Mouse (Mus musculus) inflammation-experienced regulatory T-cells, adult 6 months (primary cell): ENCODE measurements around the gene Kctd21. TPM values are rescaled to one million over a fixed set of nuclear protein-coding genes. Genes with fewer than 3 reads are reported as not detected.

Source experiments
- ATAC-seq: one replicate; pipeline ENCODE4 v1.8.0; 2017
- polyA plus RNA-seq, 3 experiments: library from polyadenylated mRNA; unstranded; fragments of 100-300 nt; shearing (Covaris generic); gene quantifications; one replicate each; pipeline ENCODE4 v1.2.1; 2017

Kctd21 gene
- polyA plus RNA-seq, 3 experiments from 2014 or later: 0.97 to 1.6 (median 1.5) TPM

DNA sequence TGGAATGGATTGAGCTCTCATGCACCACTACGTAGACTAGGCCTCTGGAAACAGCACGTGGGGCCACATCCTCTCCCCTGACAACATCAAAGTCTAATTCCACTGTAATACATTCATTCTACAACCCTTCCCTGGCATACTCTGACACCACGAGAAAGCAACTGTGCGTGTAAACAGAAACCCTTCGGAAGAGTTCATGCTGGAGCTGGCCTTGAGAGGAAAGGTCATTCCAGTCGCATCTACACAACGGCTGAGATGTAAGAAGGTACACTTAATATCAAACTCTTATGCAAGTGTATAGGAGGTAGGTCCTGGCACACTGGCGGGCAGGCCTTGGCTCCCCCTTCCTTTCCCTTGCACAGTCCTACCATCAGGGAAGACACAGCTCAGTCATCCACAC is 7.8 kb upstream of the Kctd21 start:
- no peak for ATAC-seq

DNA sequence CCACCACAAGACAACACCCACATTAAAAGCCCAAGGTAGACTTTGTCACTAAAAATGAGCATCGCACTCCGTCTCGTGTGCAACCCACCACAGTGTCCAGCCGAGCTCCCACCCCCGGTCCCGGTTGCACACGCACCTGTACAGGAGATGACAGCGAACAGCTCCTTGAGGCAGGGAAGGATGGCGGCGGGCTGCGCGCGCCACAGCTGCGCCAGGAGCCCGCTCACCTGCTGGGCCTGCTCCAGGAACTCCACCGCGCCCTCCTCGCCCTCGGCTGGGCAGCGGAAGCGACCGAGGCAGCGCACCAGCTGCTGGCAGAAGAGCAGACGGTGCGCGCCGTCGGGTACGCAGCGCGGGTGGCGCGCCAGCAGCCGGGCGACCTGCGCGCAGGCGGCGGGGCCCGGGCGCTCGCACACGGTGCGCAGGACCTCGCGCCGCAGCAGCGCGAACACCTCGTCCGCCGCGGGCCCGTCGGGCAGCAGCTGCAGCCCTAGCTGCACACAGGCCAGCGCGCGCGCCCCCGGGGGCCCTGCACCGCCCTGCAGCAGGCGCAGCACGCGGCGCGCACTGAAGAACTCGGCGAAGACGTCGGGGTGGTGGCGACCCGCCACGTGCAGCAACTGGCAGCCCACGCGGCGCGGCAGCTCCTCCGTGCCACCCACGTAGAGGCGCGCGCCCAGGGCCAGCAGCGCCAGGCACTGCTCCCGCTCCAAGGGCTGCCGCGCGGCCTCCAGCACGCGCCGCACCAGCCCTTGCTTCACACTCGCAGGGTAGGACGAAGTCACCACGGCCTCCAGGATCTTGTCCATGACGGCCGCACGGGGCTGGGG is 6.8 kb upstream of the Kctd21 start:
- no peak for ATAC-seq

DNA sequence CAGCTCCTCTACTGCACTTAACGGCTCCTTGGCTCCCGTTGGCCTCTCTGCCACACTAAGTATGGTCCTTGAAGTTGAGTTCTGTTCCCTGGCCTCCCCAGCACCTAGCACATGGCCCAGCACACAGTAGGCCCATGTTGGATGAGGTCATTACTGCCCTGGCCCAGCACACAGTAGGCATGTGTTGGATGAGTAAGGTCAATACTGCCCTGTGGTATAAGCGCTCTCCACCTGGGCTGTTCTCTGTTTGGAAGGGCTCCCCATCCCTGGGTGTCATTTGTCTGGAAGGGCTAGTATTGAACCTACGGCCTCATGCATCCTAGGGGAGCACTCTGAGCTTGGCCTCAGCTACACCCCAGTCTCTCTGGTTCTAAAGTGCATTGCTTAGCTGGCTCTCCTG is 4.8 kb upstream of the Kctd21 start:
- no peak for ATAC-seq

DNA sequence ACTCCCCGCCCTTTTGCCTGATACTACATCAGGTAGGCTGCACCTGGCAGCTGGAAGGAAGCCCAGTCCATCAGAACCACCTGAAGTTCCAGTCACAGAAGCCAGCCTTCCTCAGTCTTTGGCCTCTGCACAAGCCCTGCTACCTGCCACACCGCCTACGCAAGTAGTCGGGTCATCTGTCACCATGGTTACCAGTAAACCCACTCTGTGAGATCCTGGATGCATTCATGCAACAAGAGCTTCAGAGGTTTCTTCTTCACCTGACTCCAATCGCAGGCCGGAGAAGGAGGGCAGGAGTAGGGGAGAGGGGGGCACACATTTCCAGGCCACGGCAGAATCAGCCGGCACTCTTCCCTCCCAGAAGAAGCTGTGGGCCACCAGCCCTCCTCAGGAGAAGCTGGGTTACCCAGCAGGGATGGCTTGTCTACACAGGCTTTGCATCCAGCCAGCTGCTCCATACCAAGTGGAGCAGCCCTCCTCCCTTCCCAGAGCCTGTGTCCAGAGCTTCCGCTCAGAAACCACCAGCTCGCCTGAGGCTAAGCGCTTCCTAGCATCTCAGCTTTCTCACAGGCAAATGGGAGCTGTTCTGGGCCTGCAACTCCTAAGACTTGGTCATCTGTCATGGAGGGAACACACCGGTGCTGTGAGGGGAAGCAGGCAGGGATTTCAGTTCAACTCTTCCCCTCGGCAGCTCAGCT is 3.1 kb upstream of the Kctd21 start:
- no peak for ATAC-seq

- no peak for ATAC-seq
Measured at GRCm38 (mm10) chr7:97329676-97330075, 2.5 kb upstream of the Kctd21 start.

DNA sequence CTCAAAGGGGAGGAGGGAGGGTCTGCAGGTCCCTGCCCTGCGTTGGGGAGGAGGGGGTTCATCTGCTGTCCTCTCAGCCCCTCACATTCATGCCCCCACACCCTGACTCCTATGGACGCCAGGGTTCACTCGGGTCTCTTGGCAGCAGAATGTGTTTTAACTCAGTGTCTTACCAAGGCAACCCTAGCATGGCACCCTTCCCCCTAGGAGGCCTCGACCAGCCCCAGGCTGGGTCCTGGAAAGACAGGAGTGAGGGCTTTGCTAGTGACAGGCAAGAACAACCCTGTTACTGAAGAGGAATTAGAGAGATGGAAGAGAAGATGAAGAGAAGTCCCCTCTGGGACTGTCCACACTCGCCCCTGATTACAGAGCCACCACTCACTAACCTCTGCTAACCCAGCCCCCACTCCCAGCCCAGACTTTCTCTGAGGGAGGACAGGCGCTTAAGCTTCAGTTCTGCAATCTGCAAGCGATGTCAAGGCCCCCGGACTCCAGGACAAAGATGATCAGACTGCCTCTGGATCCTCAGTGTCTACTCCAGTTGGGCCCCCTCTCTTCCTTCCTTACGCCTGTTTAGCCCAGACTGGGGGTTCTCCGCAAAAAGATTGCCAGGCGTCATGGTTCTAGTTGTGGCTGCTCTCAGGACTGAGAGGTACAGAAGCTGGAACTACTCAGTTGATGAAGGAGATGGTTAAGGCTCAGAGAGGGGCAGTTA is 1.0 kb upstream of the Kctd21 start:
- ATAC-seq: no peak

DNA sequence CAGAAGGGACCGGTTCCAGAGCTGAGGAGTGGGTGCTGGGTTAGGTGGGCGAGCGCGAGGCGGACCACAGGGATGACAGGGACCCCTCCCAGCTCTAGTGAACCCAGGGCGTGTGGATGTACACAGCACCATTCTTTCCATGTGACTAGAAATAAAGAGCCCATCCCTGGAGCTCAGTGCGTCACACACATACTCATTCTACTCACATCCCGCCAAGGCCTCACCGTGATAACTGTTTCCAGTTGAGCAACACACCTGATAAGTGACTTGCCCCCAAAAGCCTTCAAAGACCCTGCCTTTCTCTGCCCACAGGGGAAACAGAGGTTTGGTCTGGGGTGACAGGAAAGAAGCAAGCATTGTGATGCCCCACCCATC is 527 bp downstream of the Kctd21 start:
- peak; percentile 37 for ATAC-seq

GRCm38 (mm10) chr7:97333113-97333898 is 1.2 kb downstream of the Kctd21 start:
- no peak for ATAC-seq

- no peak for ATAC-seq
Measured at GRCm38 (mm10) chr7:97334406-97334805, 2.3 kb downstream of the Kctd21 start.

DNA sequence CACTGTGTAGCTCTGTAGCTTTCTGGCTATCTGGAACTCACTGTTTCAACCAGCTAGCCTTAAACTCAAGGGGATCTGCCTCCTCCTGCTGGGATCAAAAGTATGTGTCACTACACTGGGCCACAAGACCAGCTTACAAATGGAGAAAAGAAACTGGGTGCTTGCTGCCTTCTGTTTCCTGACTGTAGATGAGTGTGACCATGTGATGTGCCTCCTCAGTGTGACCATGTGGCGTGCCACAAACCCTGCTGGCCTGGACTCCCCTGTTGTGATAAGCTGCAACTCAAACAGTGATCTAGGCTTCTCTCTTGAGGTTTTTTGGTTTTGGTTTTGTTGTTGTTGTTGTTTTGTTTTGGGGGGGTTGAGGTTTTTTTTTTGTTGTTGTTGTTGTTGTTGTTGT is 4.6 kb downstream of the Kctd21 start:
- ATAC-seq: no peak

- ATAC-seq: no peak
Measured at GRCm38 (mm10) chr7:97338593-97338992, 6.5 kb downstream of the Kctd21 start.

- ATAC-seq: no peak
Measured at GRCm38 (mm10) chr7:97339623-97340022, 7.5 kb downstream of the Kctd21 start.

- no peak for ATAC-seq
Measured at GRCm38 (mm10) chr7:97340907-97341849, 9.1 kb downstream of the Kctd21 start.

DNA sequence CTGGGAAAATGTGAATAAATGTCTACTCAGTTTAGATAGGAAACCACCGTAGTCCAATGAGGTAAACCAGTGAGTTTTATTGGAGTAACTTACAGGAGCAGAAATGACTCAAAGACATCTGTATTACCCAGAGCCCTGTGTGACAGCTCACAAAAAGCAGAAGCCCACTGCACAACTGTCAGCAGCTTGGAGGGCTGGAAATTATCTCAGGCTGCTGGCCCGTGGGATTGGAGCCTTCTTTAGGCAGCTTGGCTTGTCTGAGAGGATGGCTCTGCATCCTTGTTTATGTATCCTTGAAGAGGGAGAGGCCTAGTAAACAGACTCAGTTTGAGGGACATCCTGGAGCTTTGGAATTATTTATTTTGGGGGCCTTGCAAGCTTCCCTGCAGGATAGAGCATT is 10.8 kb downstream of the Kctd21 start:
- ATAC-seq: no peak

DNA sequence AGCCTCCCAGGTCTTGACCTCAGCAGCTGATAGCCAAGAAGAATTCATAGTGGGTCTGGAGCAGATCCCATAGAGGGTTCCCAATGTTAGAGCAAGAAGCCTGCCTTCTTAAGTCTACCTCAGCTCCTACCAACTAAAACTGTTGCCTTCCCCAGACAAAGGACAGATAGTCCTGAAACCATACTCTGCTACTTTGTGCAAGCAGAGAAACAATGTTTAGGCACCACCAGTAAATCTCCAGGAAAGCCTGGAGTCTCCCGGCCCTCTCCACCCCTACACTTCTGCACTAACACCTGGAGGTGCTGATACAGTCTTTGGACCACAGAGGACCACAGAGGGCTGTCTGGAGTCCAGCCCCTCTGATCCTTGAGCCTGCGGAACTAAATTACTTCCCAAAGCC is 12.5 kb downstream of the Kctd21 start:
- ATAC-seq: no peak

DNA sequence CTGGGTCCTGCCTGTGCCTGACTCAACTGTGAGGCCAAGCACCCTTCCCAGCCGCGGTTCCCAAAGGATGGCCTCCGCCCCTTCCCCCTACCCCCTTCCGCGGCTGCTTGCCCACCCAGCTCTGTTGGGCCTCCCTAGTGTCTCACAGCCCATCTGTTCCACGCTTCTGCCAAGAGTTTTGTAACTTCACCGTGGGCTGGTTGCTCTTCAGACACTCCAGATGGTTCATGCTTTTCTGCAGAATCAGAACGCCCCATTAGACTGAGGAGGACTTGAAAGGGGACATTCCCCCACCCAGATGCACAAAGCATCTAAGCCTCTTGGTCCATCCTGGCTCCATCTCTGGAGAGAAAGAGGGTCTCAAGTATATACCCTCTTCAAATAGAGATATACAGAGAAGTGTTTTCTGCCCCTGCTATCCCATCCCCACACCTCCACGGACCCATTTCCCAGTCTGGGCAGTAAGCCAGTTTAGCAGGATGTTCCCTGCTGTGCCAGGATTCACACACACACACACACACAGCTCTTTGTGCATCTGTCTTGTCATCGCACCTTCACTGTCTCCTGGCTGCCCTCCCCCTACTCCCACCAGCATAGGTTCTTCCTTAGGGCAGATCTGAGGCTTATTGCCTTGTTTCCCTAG is 13.2 kb downstream of the Kctd21 start:
- ATAC-seq: no peak

DNA sequence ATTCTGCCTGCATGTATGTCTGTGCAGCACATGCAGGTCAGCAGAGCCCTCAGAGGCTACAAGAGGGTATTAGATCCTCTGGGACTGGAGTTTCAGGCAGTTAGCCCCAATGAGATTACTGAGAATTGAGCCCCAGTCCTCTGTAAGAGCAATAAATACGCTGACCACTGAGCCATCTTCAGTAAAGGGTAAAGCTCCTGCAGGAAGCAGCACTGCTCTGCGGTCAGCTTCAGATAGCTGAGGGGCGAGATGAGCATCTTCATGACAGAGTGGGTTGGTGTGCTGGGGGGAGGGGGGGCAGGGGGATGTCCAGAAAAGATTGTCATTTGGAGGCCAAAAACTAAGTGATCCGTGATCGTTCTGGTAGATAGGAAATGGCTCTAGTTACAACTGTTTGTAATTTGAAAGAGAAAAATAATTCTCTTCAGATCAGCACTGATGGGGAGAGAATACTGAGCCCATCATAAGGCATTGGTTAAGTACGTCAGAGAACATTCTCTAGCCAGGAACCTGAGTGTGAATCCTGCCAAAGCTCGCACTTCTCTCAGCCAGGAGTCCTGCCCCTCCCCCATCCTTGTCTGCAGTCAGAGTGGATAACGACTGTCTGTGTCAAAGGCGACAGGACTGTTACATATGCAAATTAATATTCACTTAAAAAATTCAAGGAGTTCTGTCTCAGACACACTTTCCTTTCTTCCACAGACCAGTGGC is 14.1 kb downstream of the Kctd21 start:
- ATAC-seq: no peak

DNA sequence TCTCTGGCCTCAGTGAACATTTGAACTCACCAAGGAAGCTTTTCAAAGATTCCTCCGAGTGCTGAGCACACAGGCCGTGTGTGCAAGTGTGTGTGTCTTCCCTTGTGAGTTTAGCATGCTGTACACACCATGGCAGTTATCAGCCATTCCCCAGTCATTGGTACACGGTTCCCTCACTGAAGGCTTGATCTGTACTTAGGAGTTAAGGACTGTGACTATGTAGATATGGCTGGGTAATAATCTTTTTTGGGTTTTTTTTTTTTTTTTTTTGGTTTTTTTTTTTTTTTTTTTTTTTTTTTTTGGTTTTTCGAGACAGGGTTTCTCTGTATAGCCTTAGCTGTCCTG is 14.7 kb downstream of the Kctd21 start:
- ATAC-seq: no peak

GRCm38 (mm10) chr7:97347464-97347863 is 15.3 kb downstream of the Kctd21 start:
- no peak for ATAC-seq

- ATAC-seq: no peak
Measured at GRCm38 (mm10) chr7:97348318-97348717, 16.2 kb downstream of the Kctd21 start.

GRCm38 (mm10) chr7:97348836-97349235 is 16.7 kb downstream of the Kctd21 start:
- ATAC-seq: no peak
